Mouse (Mus musculus) spleen, adult 12 weeks (tissue): ENCODE results near the gene Tecpr1.

Experiments used
- DNase-seq: peaks from one replicate; pipeline ENCODE4 v3.0.0; 2022; ENCODE audit warnings: low spot score

The Tecpr1 gene

DNA sequence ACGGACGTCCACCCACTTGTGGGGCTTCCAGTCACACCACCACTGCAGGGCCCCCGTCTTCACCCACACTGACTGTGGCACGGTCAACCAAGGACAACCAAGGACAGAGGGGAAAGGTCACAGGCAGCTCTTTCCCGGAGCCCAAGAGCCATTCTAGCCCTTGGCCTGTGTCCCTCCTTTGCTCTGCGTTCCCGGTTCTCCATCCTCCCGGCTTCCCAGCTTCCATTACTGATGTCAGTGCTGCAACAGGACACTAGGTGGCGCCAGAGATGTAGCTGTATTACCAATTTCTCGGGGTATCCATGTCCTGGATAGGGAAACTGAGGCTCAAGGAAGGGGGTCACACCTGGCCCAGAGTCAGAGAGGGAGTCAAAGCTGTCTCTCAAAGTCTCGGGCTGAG lies 15.9 kb downstream of the Tecpr1 start:
- no peak for DNase-seq

DNA sequence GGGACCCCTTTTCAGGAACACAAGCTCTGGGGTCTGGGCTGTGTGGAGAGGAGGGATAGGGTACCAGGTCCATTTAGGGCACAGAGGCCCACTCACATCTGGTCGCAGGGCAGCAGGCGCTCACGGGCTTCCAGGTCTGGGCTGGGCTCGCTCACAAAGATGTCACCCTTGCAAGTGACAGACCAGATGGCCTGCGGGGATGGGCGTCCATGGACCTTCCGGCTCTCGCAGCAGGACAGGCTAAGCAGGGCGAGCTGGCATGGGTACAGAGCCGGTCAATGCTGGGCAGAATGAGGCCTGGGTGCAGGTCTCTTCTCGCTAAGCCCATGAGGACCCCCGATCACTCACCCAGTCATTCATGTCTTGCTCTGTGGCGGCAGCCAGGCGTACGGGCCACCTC lies 17.3 kb downstream of the Tecpr1 start:
- no peak for DNase-seq

DNA sequence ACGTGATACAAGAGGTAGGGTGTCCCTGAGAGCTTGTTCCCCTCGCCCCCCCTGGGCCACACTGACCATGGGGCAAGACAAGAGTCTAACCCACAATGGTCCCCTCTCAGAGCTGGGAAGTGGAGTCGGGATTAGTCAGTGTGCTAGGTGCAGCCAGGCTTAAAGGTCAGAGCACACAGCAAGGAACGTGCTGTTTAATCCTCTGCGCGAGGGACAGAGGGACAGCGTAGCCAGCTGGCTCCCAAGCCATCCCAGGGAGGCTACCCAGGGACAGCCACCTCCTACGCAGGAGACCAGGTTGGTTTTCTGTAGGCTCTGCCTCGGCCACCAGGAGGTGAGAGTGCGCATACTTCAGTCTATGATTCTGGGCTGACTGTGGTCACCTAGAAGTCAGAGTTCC lies 18.5 kb downstream of the Tecpr1 start:
- DNase-seq: no peak

DNA sequence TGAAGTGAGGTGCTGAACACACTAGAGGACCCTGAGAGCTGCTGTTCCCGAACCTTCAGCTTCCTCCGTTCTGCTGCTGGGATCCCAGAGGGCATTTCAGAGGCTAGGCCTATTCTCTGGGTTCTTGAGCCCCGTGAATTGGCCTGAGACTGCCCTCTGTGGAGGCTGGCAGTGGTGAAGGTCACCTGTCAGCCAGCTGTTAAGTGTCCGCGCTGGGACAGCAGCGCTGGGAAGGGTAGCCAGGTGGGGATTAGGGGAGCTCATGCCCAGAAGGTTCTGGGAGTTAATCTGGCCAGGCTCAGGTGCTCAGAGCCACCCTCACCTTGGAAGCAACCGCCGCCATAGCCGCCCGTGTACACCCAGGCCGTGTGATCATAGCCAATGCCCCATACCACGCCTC lies 19.1 kb downstream of the Tecpr1 start:
- DNase-seq: no peak

DNA sequence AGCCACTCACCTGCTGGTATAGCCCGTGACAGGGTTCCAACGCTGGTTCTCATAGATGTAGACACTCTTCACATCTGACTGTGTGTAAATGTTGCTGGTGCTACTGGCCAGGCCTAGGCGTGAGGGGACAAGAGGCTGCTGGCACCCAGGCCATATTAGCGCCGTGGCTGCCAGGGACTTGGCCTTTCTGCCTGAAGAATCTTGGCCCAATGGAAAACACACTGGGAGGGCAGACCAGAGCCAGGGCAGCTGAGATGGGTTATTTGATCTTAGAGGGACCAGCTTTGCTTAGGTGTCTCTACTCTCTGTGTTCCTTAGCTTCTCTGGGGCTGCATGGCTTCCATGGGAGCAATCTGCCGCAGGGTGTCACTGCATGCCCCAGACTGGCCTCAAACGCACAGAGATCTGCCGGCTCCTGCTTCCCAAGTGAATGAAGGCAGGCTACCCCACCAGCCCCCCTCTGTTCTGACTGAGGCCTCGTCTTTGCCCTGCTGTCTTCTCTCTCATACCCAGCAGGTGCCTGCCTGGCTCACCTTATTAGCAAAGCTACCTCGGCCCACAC lies 19.9 kb downstream of the Tecpr1 start:
- DNase-seq: no peak

DNA sequence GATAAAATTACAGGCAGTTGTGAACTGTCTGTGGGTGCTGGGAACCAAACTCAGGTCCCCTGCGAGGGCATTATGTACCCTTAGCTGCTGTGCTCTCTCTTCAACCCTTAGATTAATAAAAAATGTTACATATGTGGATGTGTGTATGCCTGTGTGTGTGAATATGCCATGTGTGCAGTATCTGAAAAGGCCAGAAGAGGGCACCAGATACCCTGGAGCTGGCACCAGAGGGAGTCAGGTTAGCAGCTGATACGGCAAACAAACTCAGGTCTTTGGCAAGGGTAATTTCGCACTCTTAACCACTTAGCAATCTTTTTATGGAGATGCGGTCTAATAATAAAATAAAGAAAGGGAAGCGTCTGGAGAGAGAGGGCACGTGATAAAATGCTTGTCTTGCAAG lies 21.0 kb downstream of the Tecpr1 start:
- no peak for DNase-seq

DNA sequence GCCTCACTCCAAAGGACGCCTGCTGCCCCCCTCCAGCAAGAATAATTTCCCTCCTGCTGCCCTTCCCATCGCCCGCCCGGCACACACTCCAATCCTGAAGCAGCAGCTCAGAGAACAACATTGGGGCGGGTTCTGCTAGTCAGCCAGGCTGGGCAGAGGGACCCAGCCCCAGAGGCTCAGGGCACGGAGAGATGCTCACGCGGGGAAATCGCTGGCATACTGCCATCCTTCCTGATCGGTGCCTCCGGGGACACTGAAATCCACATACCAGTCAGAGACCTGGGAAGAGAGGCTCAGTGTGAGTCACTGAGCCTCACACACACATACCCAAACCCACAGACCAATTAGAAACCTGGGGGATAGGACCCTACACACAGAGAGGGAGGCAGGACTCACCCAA lies 22.8 kb downstream of the Tecpr1 start:
- DNase-seq: no peak

DNA sequence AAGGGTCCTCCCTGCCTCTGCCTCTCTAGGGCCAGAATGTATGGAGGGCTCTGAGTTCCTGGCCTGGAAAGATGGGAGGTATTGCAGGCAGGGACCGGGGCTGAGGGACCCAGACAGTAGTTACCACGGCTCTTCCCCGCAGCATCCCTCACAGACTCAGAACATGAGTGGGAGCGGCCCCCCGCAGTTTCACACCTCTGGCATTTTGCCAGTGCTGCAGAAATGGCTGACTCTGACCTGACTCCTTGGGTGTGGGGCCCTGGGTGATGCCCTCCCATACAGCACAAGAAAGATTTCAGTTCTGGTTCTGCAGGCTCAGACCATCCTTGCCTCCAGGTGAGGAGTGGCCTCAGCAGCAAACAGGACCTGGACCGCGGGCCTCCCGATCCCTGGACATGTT lies 27.8 kb downstream of the Tecpr1 start:
- no peak for DNase-seq

DNA sequence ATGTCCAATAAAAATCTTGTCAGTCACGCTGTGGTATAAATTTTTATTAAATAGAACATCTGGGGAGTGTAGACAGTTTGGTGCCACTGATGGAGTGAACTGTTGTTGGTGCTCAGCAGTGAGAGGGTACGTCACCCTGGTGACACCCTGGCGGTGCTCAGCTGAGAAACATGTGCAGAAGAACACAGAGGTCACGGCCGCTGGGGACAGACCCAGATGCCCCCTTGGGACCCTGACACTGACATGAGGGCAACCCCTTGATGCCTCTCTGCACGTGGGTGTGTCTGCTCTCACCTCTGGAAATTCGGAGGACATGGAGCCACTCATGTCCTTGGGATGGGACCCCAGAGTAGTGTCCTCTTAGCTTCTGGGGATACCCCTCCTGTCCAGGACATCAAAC lies 29.0 kb downstream of the Tecpr1 start:
- no peak for DNase-seq

DNA sequence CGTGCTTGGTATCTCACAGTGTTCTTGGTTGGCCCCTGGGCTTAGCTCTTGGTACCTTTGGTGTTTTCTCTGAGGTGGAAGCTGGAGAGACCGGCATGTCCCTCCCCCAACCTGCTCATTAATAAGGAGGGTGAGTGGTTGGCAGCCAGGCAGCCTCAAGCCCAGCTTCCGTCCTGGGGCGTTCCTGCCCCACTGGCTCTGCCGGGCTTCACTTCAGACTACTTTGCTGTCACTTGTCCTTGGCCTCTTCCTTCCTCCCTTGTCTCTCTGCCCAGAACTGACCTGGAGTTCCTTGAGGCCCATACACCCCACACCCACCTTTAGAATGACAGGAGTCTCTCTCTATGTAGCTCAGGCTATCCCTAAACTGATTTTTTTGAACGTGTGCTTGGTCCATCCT lies 30.7 kb downstream of the Tecpr1 start:
- no peak for DNase-seq

DNA sequence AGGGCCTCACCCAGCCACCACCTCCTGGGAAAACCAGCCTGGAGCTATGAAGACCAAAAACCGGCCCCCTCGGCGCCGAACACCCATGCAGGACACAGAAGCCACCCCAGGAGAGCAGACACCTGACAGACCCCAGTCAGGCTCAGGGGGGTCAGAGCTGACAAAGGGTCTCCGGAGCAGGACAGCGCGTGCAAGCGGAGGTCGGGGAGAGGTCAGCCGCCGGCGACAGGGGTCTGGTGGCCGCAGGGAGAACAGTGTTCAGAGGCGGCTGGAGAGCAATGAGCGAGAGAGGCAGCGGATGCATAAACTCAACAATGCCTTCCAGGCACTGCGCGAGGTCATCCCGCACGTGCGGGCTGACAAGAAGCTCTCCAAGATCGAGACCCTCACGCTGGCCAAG lies 32.4 kb downstream of the Tecpr1 start:
- no peak for DNase-seq

DNA sequence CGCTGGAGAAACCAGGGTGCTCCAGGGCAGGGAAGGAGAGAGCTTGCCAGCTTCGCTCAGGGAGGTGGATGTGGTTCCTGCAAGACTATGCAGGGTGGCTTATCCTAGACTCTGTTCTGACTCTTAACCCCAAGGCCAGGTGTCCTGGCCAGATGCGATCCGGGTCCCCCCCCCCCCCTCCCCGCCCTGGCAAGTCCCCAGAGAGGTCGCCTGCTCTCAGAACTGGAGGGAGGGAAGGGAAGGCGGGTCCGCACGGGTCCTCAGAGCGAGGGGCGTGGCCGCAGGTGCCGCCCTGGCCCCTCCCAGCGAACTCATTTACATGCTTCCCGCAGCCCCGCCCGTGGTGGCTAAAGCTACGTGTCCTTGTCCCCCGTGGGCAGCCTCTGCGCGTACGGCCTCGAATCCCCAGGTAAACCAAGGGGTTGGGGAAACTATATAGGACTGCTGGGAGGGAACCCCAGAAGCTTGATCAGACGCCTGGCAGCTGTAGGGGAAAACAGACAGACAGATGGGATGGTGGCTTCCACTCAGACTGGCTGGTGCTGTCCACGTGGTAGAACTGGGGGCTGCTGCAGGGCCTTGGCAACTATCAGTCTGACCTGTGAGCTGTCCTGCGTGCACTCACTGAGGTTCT lies 33.3 kb downstream of the Tecpr1 start, which contains the start of gene Bhlha15:
Bhlha15 (plus strand) TSS at position 337 of the 634 bp plus-strand sequence.
- DNase-seq: peak; percentile 36

DNA sequence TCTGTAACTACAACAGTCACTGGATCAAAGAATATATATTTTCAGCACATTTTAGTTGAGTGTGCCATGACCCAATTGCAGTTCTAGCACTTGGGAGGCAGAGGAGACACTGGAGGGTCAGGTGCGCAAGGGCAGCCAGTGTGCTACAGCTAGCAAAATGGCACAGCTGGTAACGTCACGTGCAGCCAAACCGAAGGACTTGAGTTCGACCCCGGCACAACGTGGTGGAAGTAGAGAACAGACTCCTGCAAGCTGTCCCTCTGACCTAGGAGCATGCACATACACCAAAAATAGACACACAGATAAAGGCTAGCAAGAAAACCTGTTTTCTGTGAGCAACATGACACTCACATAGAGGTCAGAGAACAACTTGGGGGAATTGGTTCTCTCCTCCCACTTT lies 34.1 kb downstream of the Tecpr1 start:
- no peak for DNase-seq

DNA sequence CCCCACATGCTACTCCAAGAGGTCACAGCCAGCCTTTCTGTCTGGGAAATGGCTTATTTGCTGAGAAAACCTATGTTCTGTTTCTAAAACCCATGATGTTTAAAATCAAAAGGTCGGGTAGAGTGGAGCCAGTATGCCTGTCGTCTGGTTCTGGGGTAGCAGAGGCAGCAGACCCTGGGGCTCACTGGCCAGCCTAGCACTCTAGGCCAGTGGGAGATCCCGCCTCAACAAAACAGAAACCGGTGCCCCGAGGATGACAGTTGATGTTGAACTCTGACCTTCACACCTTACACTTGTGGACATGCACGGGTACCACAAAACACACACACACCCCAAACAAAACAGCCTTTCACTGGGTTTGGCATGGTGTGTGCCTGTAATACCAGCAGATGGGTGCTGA lies 35.0 kb downstream of the Tecpr1 start:
- no peak for DNase-seq

DNA sequence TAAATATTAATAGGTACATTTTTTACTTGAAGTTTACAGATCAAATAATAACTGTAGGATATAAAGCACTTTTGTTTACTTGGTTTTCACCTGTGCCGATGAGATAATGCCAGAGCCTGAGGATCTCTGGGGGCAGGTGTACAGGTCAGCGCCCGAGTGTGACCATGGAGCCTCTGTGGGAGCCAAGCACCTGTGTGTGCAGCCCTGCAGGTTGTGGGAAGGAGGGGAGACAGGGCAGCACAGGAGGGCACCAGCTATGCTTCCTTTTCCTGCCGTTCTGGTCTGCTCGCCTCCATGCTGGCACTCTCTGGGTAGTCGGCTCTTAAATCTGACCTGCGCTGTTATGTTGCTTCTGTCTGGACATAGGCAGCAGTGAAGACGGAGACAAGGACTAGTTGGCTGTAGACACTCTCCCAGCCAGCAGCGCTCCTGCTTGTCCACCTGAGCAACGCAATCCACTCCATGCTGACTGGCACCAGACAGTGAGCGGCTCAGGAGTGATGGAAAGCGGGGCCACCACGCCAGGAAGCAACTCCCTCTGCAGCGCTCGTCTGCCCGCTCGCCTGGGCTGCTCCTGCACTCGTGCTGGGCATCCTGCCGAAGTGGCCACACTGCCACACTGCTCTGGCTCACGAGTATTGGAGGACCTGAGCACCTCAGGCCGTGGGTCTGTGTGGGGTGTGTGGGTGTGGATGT lies 38.9 kb downstream of the Tecpr1 start:
- DNase-seq: no peak

DNA sequence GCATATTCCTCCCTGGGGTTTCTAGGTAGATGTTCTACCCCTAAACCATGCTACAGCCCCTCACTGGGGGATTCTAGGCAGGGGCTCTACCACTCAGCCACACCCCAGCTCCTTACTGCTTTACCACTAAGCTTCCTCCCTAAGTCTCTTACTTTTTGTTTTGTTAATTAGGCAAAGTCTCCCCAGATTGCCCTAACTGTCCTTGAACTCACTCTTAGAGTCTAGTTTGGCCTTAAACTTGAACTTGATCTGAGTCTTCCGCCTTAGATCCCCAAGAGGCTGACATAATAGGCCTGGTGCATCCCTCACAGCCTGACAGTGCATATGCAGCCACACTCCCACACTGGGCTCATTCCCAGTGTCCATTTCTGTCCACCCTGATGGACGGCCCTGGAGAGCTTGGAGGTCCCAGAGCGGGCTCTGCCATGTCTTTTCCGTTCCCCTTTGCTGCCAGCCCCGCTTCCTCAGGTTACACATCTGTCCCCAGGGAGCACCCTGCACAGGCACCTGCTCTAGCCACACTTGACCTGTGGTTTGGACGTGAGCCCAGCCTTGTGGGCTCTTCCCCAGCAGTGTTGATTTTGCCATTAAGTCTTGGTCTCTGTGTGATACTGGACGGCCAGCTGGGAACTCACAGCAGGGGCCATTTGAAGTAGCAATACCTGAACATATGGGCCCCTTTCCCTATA lies 39.6 kb downstream of the Tecpr1 start:
- DNase-seq: peak; percentile 15

DNA sequence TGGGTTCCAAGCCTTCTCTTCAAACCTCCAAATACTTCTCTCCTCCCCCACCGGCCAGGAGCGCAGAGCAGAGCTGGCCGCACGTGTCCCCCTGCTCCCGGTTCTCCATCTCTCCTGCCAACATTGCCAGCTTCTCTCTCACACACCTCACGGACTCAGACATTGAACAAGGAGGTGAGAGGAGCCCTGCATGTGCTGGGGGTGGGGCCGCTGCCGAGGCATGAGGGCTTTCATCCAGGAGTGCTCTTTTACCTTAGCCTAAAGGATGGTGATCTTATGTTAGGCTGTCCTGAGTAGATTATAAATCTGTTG lies 40.2 kb downstream of the Tecpr1 start:
- no peak for DNase-seq

DNA sequence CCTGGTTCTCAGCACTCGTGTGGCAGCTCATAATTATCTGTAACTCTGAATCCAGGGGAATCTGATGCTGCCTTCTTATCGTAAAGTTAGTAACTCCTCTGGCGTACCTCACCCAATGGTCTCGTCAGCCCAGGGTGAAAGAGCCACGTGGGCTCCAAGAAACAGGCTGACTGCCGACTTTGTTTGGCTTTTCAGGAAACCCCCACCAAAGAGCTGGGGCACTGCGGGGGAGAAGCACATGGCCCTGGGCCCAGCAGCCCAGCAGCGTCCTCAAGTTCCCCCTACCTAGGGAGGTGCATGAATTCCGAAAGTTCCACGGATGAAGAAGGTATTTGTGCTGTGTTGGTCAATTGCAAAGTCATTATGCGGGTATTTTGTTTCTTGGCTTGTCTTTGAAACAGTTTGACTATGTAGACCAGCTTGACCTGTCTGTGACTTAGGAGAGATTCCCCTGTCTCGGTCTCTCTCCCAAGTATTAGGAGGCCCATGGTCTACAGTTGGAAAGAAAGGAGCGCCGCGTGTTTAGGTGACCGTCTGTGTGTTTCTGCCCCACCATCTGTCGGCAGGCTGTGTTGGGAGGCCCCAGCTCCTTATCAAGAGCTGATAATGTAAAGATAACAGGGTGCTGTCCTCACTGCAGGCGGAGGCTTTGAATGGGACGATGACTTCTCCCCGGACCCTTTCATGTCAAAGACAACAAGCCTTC lies 40.7 kb downstream of the Tecpr1 start:
- no peak for DNase-seq

DNA sequence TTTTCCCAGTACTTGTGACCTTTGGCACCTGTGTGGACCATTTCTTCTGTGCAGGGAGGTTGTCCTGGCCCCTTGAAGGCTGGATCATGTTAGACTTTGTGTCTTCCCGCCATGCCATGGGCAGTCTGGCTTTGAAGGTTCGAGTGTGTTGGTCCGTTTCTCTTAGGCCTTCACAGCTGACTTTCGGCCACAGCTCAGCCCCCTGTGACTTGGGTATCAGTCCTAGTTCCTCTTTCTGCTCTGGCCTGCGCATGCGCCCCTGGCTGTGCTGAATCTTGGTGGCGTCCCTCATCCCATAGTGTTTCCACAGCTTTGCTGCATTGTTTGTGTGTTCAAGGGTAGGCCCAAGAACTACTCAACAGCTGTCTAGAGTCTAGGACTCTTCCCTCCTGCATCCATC lies 42.2 kb downstream of the Tecpr1 start:
- peak; percentile 55 for DNase-seq

DNA sequence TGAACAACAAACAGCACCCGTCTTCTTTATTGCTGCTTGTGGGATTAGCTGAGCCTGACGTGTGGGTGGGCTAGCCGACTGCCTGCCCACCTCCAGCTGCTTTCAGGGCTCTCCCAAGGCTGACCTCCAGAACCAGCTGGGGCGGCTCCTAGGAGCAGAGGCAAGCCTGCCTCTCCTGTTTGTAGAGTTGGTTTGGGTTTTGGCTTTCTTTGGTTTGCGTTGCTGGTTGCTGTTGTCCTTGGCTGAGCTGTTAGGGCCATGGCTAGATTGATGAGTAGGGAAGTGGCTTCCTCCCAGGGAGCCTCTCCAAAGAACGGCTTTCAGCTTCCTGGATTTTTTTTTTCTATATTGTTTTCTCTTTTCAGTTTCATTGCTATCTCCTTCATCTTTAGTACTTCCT lies 45.2 kb downstream of the Tecpr1 start:
- DNase-seq: no peak

DNA sequence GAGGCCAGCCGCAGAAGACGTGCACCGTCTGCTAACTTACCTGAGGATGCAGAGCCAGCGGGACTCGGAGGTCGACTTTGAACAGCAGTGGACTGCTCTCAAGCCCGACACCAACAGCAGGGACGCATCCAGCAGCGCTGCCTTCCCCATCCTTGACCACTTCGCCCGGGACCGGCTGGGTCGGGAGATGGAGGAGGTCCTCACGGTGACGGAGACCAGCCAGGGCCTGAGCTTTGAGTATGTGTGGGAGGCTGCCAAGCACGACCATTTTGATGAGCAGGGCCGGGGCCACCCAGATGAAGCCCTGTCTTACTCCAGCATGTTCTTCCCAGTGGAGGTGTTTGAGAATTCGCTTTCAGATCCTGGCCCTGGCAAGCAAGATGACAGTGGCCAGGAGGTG lies 49.8 kb downstream of the Tecpr1 start:
- DNase-seq: no peak

DNA sequence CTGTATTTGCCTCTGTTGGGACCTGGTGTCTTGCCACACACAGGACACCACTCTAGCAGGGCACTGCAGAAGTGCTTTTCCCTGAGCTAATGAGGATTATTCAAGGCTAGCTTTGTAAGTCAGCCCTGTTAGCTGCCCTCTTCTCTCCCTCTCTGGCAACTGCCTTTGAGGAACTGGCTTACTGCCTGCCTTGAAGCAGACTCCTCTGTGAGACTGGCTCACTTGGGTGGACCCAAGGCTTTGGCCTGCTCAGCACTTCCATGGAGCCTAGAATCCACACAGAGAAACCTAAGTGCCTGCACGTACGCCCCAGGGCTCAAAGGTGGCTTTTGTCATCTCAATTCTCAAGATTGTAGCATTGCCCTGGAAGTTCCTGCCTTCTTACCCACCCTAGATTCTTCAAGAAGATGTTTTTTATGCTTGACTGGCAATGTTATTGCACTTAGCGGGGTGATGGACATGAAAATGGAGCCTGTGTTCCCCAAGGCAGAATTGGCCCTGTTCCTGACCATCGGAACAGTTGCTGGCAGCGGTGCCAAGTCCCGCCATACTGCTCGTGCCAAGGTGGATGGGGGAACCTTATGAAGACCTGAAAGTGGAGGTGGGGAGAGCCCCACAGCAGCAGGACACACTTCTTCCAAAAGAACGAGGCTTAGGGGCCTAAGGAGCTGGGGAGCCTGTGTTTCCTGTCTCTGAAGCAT lies 54.0 kb downstream of the Tecpr1 start:
- DNase-seq: no peak
